Mouse (Mus musculus): ENCODE data around the gene Galns. TPM values are rescaled to one million over a fixed set of nuclear protein-coding genes. Genes with fewer than 3 reads are reported as not detected.
A peak's percentile ranks its signal among the peaks of the same experiment; 100 is the strongest.

Gene Galns
- polyA plus RNA-seq, 1 experiment from 2014 or later: 8.9 TPM

DNA sequence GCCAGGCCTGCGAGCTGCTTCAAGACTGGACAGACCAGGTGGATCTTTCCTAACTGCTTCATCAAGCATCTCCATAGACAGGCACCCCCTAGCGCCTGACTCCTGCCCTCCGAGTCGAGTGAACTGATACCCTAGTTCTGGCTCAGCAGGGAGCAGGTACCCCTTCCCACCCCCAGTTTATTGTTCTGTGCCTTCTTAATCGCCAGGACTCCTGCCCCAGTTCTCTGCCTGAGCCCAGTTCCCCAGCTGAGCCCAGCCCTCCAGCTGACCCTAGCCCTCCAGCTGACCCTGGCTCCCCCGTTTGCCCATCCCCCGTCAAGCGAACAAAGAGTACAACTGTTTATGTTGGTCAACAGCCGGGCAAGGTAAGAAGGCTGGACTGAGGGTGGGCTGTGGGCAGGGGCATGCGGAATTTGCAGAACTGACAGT lies 42.4 kb downstream of the Galns start:
- peaks cover 18% of the 10 kb centered on the region for H3K4me1 ChIP-seq (ENCODE audit: control insufficient read depth, insufficient read depth, low read length)
- peak overlapping the region; percentile 98 for H3K4me2 ChIP-seq (ENCODE audit: low read length)
- 0 out of 2 replicates have a peak, but pooled peaks cover 2% of the 10 kb centered on the region for H3K36me3 ChIP-seq (ENCODE audit: control insufficient read depth, insufficient read depth, low read length)
- H3K9ac ChIP-seq (ENCODE audit: low read depth, low read length): no peak overlapping the region
- ATAC-seq: no peak
- WGBS: 18% methylated on average over 10 of the region's 10 CpGs
- no peaks in the 10 kb centered on the region for H3K9me3 ChIP-seq (replicated peaks; ENCODE audit: control insufficient read depth, low read length, poor library complexity, severe bottlenecking)
- no peaks in the 10 kb centered on the region for H3K27me3 ChIP-seq (ENCODE audit: control insufficient read depth, insufficient read depth, low read depth, low read length)
- peak overlapping the region; percentile 77 for H3K4me3 ChIP-seq (ENCODE audit: low read depth, low read length)
- no peak overlapping the region for H3K27ac ChIP-seq (ENCODE audit: low read length)

GRCm38 (mm10) chr8:122568109-122568504 lies 43.2 kb downstream of the Galns start:
- H3K4me1 ChIP-seq (ENCODE audit: control insufficient read depth, insufficient read depth, low read length): peaks cover 18% of the 10 kb centered on the region
- ATAC-seq: peak; percentile 71
- H3K9me3 ChIP-seq (replicated peaks; ENCODE audit: control insufficient read depth, low read length, poor library complexity, severe bottlenecking): no peaks in the 10 kb centered on the region
- H3K4me3 ChIP-seq (ENCODE audit: low read depth, low read length): peak overlapping the region; percentile 77
- H3K27me3 ChIP-seq (ENCODE audit: control insufficient read depth, insufficient read depth, low read depth, low read length): no peaks in the 10 kb centered on the region
- peak overlapping the region; percentile 78 for H3K9ac ChIP-seq (ENCODE audit: low read depth, low read length)
- peak overlapping the region; percentile 42; the same call in 1 of the 2 replicates for H3K27ac ChIP-seq (ENCODE audit: low read length)
- H3K36me3 ChIP-seq (ENCODE audit: control insufficient read depth, insufficient read depth, low read length): 0 out of 2 replicates have a peak, but pooled peaks cover 2% of the 10 kb centered on the region
- peak overlapping the region; percentile 98 for H3K4me2 ChIP-seq (ENCODE audit: low read length)
- WGBS: 0% methylated on average over 34 of the region's 34 CpGs

- ATAC-seq: peak; percentile 96
These were observed 43.7 kb downstream of the Galns start, which contains the start of gene Cdt1 for GRCm38 (mm10) chr8:122567361-122568108. Gene Cdt1 (plus strand): TSS chr8:122568015.

DNA sequence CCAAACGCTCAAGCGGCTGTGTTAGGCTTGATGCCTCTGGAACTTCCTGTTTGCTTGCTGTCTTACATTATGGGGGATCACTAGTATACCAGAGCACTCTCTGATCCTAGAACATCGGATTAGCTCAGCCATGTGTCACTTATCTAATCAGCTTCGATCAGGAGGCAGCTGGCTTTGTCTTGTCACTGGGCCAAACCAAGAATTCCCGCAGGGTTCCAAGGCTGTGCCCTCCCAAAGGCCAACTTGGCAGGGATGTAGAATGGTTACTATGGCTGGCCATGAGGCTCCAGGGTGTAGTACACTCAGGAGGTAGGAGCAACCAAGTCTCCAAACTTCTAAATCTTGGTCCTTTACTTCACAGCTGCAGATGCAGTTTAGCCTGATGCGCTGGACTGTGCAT lies 44.5 kb downstream of the Galns start:
- Histone ChIP-seq H3K27ac (ENCODE audit: low read length) (peak overlapping the region; percentile 92), H3K4me2 (ENCODE audit: low read length) (peak overlapping the region; percentile 98), H3K4me3 (ENCODE audit: low read depth, low read length) (peak overlapping the region; percentile 77), H3K9ac (ENCODE audit: low read depth, low read length) (peak overlapping the region; percentile 78), H3K4me1 (ENCODE audit: control insufficient read depth, insufficient read depth, low read length) (peaks cover 18% of the 10 kb centered on the region), H3K27me3 (ENCODE audit: control insufficient read depth, insufficient read depth, low read depth, low read length) (no peaks in the 10 kb centered on the region), H3K9me3 (replicated peaks; ENCODE audit: control insufficient read depth, low read length, poor library complexity, severe bottlenecking) (no peaks in the 10 kb centered on the region), H3K36me3 (ENCODE audit: control insufficient read depth, insufficient read depth, low read length) (0 out of 2 replicates have a peak, but pooled peaks cover 2% of the 10 kb centered on the region)
- ATAC-seq: no peak
- WGBS: 17% methylated on average over 6 of the region's 6 CpGs

More at GRCm38 (mm10) chr8:122567361-122568108, 43.7 kb downstream of the Galns start, which contains the start of gene Cdt1:
- H3K36me3 ChIP-seq (ENCODE audit: control insufficient read depth, insufficient read depth, low read length): 0 out of 2 replicates have a peak, but pooled peaks cover 2% of the 10 kb centered on the region
- peak within 1 kb of the TSS; percentile 77 for H3K4me3 ChIP-seq (ENCODE audit: low read depth, low read length)
- H3K4me1 ChIP-seq (ENCODE audit: control insufficient read depth, insufficient read depth, low read length): peaks cover 18% of the 10 kb centered on the region
- H3K9ac ChIP-seq (ENCODE audit: low read depth, low read length): peak within 1 kb of the TSS; percentile 78
- H3K27ac ChIP-seq (ENCODE audit: low read length): peak within 1 kb of the TSS; percentile 92
- under 1% methylated on average over 62 of the region's 62 CpGs for WGBS
- H3K9me3 ChIP-seq (replicated peaks; ENCODE audit: control insufficient read depth, low read length, poor library complexity, severe bottlenecking): no peaks in the 10 kb centered on the region
- H3K4me2 ChIP-seq (ENCODE audit: low read length): peak within 1 kb of the TSS; percentile 98
- H3K27me3 ChIP-seq (ENCODE audit: control insufficient read depth, insufficient read depth, low read depth, low read length): no peaks in the 10 kb centered on the region

DNA sequence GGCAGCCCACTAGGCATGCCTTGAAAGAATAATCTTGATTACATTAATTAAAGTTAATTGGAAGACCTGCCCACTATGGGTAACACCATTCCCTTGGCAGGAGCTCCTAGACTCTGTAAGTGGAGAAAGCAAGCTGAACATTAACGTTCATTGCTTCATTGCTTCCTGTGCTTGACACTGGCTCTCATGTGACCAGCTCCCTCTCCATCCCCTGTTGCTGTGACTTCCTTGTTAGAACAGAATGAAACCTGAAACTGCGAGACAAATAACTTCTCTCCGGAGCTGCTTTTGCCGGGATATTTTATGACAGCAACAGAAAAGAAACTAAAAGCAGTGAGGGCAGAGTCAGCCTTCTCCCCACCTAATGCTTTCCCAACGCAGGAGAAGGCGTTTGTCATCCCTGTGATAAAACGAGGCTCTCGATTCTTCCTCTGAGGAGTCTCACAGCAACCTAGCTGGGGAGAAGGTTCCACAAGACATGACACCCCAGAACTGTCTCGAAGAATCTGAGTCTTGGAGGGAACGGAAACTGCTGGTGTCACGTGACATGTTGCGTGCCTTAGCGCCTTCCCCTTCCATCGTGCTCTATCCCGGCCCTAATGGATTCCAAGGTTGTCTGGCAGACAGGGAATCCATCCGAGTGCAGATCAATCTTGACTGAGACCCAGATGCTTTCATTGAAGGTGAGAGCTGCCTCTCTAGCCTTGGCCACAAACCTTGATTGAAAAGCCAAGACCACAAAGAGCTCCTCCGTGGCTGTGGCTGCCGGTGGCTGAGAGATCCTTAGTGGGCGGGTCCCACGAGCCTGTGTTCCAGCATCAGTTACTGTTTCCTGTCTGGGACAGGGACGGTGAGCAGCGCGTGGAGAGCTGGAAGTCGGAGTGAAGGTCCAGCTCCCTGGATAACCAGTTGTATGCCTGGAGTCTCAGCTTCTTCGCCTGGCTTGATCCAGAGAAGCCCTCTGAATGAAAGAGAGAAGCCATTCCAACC lies 46.6 kb downstream of the Galns start:
- no peak for ATAC-seq
- 90% methylated on average over 25 of the region's 25 CpGs for WGBS
- Histone ChIP-seq H3K4me2 (ENCODE audit: low read length) (no peak overlapping the region), H3K4me1 (ENCODE audit: control insufficient read depth, insufficient read depth, low read length) (peaks cover 18% of the 10 kb centered on the region), H3K9me3 (replicated peaks; ENCODE audit: control insufficient read depth, low read length, poor library complexity, severe bottlenecking) (no peaks in the 10 kb centered on the region), H3K27ac (ENCODE audit: low read length) (no peak overlapping the region), H3K9ac (ENCODE audit: low read depth, low read length) (no peak overlapping the region), H3K4me3 (ENCODE audit: low read depth, low read length) (no peak overlapping the region), H3K27me3 (ENCODE audit: control insufficient read depth, insufficient read depth, low read depth, low read length) (no peaks in the 10 kb centered on the region), H3K36me3 (ENCODE audit: control insufficient read depth, insufficient read depth, low read length) (no peaks in the 10 kb centered on the region)

DNA sequence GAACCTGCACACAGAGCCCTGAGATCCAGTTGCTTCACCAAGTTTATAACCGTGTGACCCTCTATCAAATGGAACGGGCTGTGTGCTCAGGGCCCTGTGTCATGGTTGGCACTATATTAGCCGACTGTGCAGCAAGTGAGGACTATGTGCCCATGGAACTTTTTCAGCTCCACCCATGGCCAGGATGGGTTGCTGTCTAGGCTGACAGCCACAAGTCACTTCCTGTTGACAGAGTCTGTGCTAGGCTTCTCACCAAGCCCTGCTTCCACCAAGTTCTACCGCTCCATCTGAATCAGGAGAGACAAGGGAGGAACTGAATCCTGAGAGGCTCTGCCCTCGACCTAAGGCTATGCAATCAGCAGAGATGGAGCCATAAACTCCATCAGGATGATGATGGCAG lies 50.1 kb downstream of the Galns start:
- no peak overlapping the region for H3K27ac ChIP-seq (ENCODE audit: low read length)
- no peak for ATAC-seq
- no peak overlapping the region for H3K4me2 ChIP-seq (ENCODE audit: low read length)
- H3K36me3 ChIP-seq (ENCODE audit: control insufficient read depth, insufficient read depth, low read length): no peaks in the 10 kb centered on the region
- no peaks in the 10 kb centered on the region for H3K9me3 ChIP-seq (replicated peaks; ENCODE audit: control insufficient read depth, low read length, poor library complexity, severe bottlenecking)
- no peaks in the 10 kb centered on the region for H3K27me3 ChIP-seq (ENCODE audit: control insufficient read depth, insufficient read depth, low read depth, low read length)
- H3K4me3 ChIP-seq (ENCODE audit: low read depth, low read length): no peak overlapping the region
- no peak overlapping the region for H3K9ac ChIP-seq (ENCODE audit: low read depth, low read length)
- WGBS: 89% methylated on average over 5 of the region's 5 CpGs
- no peaks in the 10 kb centered on the region; the same call in 1 of the 2 replicates for H3K4me1 ChIP-seq (ENCODE audit: control insufficient read depth, insufficient read depth, low read length)

DNA sequence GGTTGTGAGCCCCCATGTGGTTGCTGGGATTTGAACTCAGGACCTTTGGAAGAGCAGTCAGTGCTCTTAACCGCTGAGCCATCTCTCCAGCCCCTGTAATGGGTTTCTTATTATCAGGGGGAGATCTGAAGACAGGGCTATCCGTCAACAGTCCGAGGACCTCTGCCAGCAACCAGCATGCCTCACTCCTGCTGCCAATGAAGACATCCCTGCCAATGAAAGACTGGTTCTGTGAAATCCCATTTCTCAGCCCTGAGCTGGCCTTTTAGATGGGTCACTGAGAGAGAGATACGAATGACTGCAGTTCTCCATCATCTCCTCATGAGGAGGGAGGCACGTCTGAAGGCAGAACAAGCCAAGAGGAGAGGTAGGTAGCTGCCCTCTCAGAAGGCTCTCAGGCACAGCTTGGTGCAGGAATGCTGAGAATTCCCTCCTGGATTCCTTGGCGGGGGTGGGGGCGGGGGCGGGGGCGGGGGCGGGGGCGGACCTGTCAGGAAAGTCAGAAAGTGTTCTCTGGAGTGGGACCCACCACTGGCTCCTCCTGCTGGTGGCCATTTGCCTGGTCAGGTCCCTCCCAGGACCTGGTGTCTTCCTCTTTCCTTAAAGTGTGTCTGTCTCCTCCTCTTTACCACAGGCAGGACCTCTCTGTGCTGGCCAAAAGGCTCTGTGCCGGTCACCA lies 52.5 kb downstream of the Galns start:
- no peaks in the 10 kb centered on the region for H3K9me3 ChIP-seq (replicated peaks; ENCODE audit: control insufficient read depth, low read length, poor library complexity, severe bottlenecking)
- H3K4me1 ChIP-seq (ENCODE audit: control insufficient read depth, insufficient read depth, low read length): no peaks in the 10 kb centered on the region
- no peak overlapping the region for H3K4me3 ChIP-seq (ENCODE audit: low read depth, low read length)
- WGBS: 23% methylated on average over 12 of the region's 12 CpGs
- H3K27ac ChIP-seq (ENCODE audit: low read length): no peak overlapping the region
- ATAC-seq: no peak
- H3K4me2 ChIP-seq (ENCODE audit: low read length): no peak overlapping the region
- no peaks in the 10 kb centered on the region for H3K36me3 ChIP-seq (ENCODE audit: control insufficient read depth, insufficient read depth, low read length)
- H3K9ac ChIP-seq (ENCODE audit: low read depth, low read length): no peak overlapping the region
- no peaks in the 10 kb centered on the region for H3K27me3 ChIP-seq (ENCODE audit: control insufficient read depth, insufficient read depth, low read depth, low read length)

GRCm38 (mm10) chr8:122557248-122558038 lies 53.8 kb downstream of the Galns start:
- WGBS: 55% methylated on average over 10 of the region's 10 CpGs
- no peak overlapping the region for H3K4me3 ChIP-seq (ENCODE audit: low read depth, low read length)
- H3K4me1 ChIP-seq (ENCODE audit: control insufficient read depth, insufficient read depth, low read length): no peaks in the 10 kb centered on the region
- no peaks in the 10 kb centered on the region for H3K36me3 ChIP-seq (ENCODE audit: control insufficient read depth, insufficient read depth, low read length)
- H3K27me3 ChIP-seq (ENCODE audit: control insufficient read depth, insufficient read depth, low read depth, low read length): no peaks in the 10 kb centered on the region
- no peak overlapping the region for H3K27ac ChIP-seq (ENCODE audit: low read length)
- no peak overlapping the region for H3K9ac ChIP-seq (ENCODE audit: low read depth, low read length)
- no peaks in the 10 kb centered on the region for H3K9me3 ChIP-seq (replicated peaks; ENCODE audit: control insufficient read depth, low read length, poor library complexity, severe bottlenecking)
- no peak for ATAC-seq
- no peak overlapping the region for H3K4me2 ChIP-seq (ENCODE audit: low read length)

Measured in midbrain, embryonic 16.5 days (tissue).